Mouse (Mus musculus) liver, embryonic 15.5 days (tissue): ENCODE data around the gene Slc29a4. TPM values are rescaled to one million over a fixed set of nuclear protein-coding genes. Genes with fewer than 3 reads are reported as not detected.

Source experiments
- ATAC-seq: fragments of 200-750 bp; cut with Nextera tagmentation; 2 replicates; pipeline ENCODE4 v1.8.0; 2017; ENCODE audit warnings: moderate number of reproducible peaks, mild to moderate bottlenecking, moderate library complexity; ENCODE audit not compliant: insufficient read depth
- H3K27ac ChIP-seq: fragments of 300-500 bp; sonication (generic); replicated peaks from 2 replicates; pipeline ENCODE4 v1.5.1; 2015; ENCODE audit warnings: mild to moderate bottlenecking, inconsistent platforms
- H3K27me3 ChIP-seq: fragments of 300-500 bp; sonication (generic); 2 replicates; pipeline ENCODE4 v1.6.1; 2015; ENCODE audit warnings: mild to moderate bottlenecking, inconsistent platforms
- H3K36me3 ChIP-seq: fragments of 300-500 bp; sonication (generic); replicated peaks from 2 replicates; pipeline ENCODE4 v1.6.1; 2015; ENCODE audit warnings: moderate library complexity, mild to moderate bottlenecking, inconsistent platforms
- H3K4me1 ChIP-seq: fragments of 300-500 bp; sonication (generic); replicated peaks from 2 replicates; pipeline ENCODE4 v1.6.1; 2015; ENCODE audit warnings: inconsistent platforms
- H3K4me2 ChIP-seq: fragments of 300-500 bp; sonication (generic); 2 replicates; pipeline ENCODE4 v1.6.1; 2015; ENCODE audit warnings: moderate library complexity, mild to moderate bottlenecking, inconsistent platforms
- H3K4me3 ChIP-seq: fragments of 300-500 bp; sonication (generic); replicated peaks from 2 replicates; pipeline ENCODE4 v1.5.1; 2015; ENCODE audit warnings: mild to moderate bottlenecking, inconsistent platforms
- H3K9ac ChIP-seq: fragments of 300-500 bp; sonication (generic); 2 replicates; pipeline ENCODE4 v1.6.1; 2015; ENCODE audit warnings: moderate library complexity, mild to moderate bottlenecking, inconsistent platforms
- H3K9me3 ChIP-seq: fragments of 300-500 bp; sonication (generic); replicated peaks from 2 replicates; pipeline ENCODE4 v1.6.1; 2016; ENCODE audit warnings: inconsistent platforms
- WGBS: fragments of 180-500 bp; shearing (Covaris S2); methylation state at CpG from one replicate; pipeline ENCODE4 v1.1.7; 2015; ENCODE audit warnings: mixed read lengths; ENCODE audit not compliant: insufficient replicate concordance; 5-methylcytosine and 5-hydroxymethylcytosine counted together
- polyA plus RNA-seq: library from polyadenylated mRNA; unstranded; fragments of >200 nt; fragmentation: Nextera tagmentation; extraction: Ambion mirVana; gene quantifications from 2 replicates; pipeline ENCODE4 v1.2.1, GENCODE M21; 2015

Slc29a4 gene
- polyA plus RNA-seq, 1 experiment from 2014 or later: 0.17 TPM

DNA sequence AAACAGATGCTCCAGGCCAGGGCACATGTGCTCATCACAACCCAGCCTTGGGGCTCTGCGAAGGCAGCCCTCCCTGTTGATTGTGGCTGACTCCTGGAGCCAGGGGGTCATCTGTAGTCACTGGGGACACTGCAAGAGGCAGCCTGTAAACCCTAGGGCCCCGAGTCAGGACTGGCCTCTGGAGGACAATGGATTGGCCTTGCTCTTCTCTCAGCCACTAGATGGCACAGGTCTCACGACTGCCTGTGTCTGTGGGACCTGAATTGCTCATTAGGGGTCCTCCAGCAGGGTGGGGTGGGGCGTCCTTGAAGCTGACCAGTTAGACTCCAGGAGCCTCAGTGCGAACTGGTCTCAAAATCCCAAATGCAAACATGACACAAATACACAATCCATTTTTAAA is 19.2 kb upstream of the Slc29a4 start:
- no peak overlapping the region for H3K4me3 ChIP-seq
- H3K4me1 ChIP-seq: peaks cover 8% of the 10 kb centered on the region
- H3K9ac ChIP-seq: no peak overlapping the region
- ATAC-seq: no peak
- no peaks in the 10 kb centered on the region for H3K9me3 ChIP-seq
- peaks cover 35% of the 10 kb centered on the region for H3K36me3 ChIP-seq
- H3K27me3 ChIP-seq: no peaks in the 10 kb centered on the region
- WGBS: 23% methylated on average over 5 of the region's 5 CpGs
- H3K4me2 ChIP-seq: no peak overlapping the region
- no peak overlapping the region for H3K27ac ChIP-seq

DNA sequence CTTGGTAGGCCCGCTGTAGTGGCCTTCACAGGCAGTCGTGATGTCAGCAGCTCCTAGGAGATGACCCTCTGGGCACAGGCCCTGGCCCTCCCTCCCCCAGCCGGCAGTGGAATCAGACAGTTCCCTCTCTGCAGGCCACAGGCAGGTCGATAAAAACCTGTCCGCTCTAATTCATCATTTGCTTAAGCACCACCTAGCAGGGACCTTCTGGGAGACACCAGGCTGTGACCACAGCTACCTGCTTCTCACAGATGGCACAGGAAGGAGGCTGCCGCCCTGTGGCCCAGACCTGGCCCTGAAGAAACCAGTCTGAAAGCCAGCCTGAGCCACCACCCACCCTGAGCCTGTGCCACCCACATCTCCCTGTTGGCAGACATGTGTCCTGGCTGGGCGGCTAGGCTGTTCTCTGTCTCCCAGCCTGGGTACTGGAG is 14.2 kb upstream of the Slc29a4 start:
- Histone ChIP-seq H3K4me3 (no peak overlapping the region), H3K27ac (no peak overlapping the region), H3K9me3 (no peaks in the 10 kb centered on the region), H3K4me2 (no peak overlapping the region), H3K36me3 (no peaks in the 10 kb centered on the region), H3K27me3 (no peaks in the 10 kb centered on the region), H3K9ac (no peak overlapping the region), H3K4me1 (peaks cover 21% of the 10 kb centered on the region)
- ATAC-seq: no peak
- WGBS: 48% methylated on average over 7 of the region's 7 CpGs

DNA sequence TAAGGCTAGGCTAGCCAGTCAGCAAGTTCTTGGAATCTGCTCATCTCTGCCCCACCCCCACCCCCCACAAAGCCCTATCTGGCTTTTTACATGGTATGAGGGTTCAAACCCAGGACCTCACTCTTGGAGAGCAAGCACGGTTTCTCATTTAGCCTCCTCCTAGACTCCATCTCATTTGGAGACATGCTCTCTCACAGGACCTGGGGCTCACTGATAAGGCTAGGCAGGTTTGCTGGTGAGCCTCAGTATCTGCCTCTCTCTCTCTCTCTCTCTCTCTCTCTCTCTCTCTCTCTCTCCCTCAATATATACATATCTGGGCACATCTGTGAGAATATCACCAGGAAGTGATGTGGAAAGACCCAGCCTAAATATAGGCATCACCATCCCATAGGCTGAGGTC is 13.2 kb upstream of the Slc29a4 start:
- 14% methylated on average over 1 of the region's 1 CpGs for WGBS
- peak; percentile 61 for ATAC-seq
- no peak overlapping the region for H3K4me2 ChIP-seq
- H3K27me3 ChIP-seq: no peaks in the 10 kb centered on the region
- no peak overlapping the region for H3K9ac ChIP-seq
- H3K4me1 ChIP-seq: peaks cover 21% of the 10 kb centered on the region
- no peak overlapping the region for H3K27ac ChIP-seq
- no peak overlapping the region for H3K4me3 ChIP-seq
- H3K36me3 ChIP-seq: no peaks in the 10 kb centered on the region
- H3K9me3 ChIP-seq: no peaks in the 10 kb centered on the region

DNA sequence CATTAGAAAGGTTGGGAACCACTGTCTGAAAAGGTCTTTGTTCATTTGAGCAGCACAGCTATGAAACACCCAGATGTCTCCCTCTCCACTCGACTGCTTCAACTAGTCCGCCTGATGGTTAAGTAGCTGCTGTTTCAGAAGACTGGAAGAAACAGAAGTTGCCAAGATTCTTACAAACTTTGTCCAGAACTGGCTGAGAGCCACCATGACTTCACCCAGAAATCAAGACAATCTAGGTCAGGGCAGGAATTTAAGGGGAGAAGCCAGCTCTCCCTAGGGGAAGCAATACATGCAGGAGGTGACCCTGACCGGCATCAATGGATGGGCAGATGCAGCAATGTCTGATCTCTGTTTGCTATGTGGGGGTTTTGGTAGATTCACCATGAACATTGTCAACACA is 10.4 kb upstream of the Slc29a4 start:
- WGBS: 67% methylated on average over 3 of the region's 3 CpGs
- no peak overlapping the region for H3K4me3 ChIP-seq
- ATAC-seq: no peak

DNA sequence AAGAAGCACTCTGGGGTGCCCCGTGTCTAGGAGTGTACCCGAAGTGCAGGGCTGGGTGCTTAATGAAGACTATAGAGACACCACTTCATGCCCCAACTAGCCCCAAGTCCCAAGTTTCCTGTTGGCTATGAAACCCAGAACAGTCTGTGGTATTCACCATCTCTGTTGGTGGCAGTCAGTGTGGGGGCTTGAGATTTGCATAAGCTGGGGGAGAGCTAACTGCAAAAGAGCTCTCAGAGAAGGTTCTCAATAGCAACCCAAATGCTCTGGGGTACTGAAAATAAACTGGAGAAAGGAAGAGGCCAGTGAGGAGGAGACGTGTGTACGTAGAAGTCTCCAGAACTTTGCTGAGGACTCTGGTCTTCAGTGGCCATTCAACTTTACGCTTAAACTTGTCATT is 9.8 kb upstream of the Slc29a4 start:
- WGBS: 69% methylated on average over 5 of the region's 5 CpGs
- no peaks in the 10 kb centered on the region for H3K27me3 ChIP-seq
- peaks cover 19% of the 10 kb centered on the region for H3K4me1 ChIP-seq
- no peak overlapping the region for H3K27ac ChIP-seq
- H3K9me3 ChIP-seq: no peaks in the 10 kb centered on the region
- H3K4me2 ChIP-seq: no peak overlapping the region
- ATAC-seq: no peak
- H3K36me3 ChIP-seq: no peaks in the 10 kb centered on the region
- H3K9ac ChIP-seq: no peak overlapping the region
- no peak overlapping the region for H3K4me3 ChIP-seq

More for the DNA sequence above, 10.4 kb upstream of the Slc29a4 start:
- H3K27ac ChIP-seq: no peak overlapping the region
- no peaks in the 10 kb centered on the region for H3K36me3 ChIP-seq
- no peaks in the 10 kb centered on the region for H3K27me3 ChIP-seq
- no peaks in the 10 kb centered on the region for H3K9me3 ChIP-seq
- H3K4me1 ChIP-seq: peaks cover 21% of the 10 kb centered on the region
- no peak overlapping the region for H3K4me2 ChIP-seq
- no peak overlapping the region for H3K9ac ChIP-seq

DNA sequence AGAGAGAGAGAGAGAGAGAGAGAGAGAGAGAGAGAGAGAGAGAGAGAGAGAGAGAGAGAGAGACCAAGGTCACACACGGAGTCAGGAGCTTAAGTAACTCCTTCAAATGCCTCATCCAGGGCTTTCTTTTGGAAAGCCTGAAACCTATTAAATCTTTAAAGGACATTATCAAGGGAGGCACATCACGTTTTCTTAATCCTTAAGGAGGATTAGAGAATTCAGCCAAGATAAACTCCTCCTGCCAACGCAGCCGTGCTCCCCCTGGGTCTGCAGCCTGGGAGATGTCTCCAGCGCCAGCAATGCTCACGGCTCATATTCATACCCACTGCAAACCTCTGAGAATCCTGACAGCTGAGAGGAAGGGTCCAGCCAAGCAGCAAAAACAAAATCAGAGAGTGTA is 3.4 kb upstream of the Slc29a4 start:
- no peaks in the 10 kb centered on the region for H3K9me3 ChIP-seq
- no peak overlapping the region for H3K4me3 ChIP-seq
- H3K36me3 ChIP-seq: no peaks in the 10 kb centered on the region
- no peaks in the 10 kb centered on the region for H3K4me1 ChIP-seq
- 43% methylated on average over 6 of the region's 6 CpGs for WGBS
- H3K27ac ChIP-seq: no peak overlapping the region
- peaks cover 5% of the 10 kb centered on the region for H3K27me3 ChIP-seq
- no peak overlapping the region for H3K4me2 ChIP-seq
- ATAC-seq: no peak
- no peak overlapping the region for H3K9ac ChIP-seq

DNA sequence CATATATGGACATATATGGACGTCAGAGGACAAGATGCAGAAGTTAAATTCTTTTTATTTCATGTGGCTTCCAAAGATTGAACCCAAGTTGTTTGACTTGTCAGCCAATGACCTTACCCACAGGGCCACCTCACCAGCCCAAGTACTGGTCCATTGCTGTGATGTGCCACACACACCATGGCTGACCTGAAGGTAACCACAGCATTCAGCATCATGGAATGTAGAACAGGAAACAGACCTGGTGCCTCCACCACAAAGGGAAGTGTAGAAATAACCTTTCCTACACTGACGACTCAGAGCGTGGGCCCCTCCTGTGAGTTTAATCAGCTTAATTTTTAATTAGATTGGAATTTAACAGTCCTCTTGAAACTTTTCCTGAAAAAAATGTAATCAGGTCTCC is 2.0 kb upstream of the Slc29a4 start:
- ATAC-seq: no peak
- WGBS: 41% methylated on average over 3 of the region's 3 CpGs
- Histone ChIP-seq H3K27ac (no peak overlapping the region), H3K36me3 (no peaks in the 10 kb centered on the region), H3K4me2 (no peak overlapping the region), H3K4me3 (no peak overlapping the region), H3K9ac (no peak overlapping the region), H3K27me3 (peaks cover 14% of the 10 kb centered on the region), H3K9me3 (no peaks in the 10 kb centered on the region), H3K4me1 (no peaks in the 10 kb centered on the region)

DNA sequence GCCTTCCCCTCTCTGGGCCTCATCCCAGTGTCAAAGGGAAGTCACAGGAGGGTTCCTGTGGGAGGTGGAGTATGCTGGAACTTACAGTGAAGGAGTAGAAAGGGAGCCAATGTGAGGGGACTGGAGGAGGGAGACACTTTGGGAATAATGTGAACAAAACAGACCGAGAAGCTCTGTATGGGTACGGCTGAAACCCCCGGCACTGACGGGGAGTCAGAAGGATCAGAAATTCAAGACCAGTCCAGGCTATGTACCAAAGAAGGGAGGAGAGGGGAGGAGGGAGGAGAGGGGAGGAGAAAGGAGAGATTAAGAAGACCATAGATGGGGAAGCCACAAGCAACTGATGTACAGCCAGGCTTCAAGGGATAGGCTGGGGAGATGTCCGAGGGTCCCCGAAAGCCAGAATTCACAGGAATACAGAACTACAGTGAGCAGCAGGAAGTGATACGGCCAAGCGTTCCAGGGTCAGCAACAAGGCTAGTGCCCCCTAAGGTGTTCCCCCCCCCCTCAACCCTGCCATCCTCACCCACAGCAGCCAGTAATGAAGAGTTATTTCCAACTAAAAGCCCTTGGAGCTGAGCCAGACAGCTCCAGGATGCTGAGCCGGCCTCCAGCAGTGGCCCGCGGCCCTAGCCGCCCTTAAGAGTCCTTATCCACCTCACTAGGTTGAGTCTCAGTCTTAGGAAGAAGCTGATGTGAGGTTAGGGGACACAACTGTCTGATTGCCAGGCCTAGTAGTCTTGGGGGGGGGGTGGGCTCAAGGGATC is 842 bp downstream of the Slc29a4 start:
- Histone ChIP-seq H3K4me1 (no peaks in the 10 kb centered on the region), H3K36me3 (no peaks in the 10 kb centered on the region), H3K27ac (no peak overlapping the region), H3K9ac (no peak overlapping the region), H3K4me3 (no peak overlapping the region), H3K4me2 (no peak overlapping the region), H3K9me3 (no peaks in the 10 kb centered on the region), H3K27me3 (peaks cover 23% of the 10 kb centered on the region)
- WGBS: 72% methylated on average over 12 of the region's 12 CpGs
- ATAC-seq: no peak

DNA sequence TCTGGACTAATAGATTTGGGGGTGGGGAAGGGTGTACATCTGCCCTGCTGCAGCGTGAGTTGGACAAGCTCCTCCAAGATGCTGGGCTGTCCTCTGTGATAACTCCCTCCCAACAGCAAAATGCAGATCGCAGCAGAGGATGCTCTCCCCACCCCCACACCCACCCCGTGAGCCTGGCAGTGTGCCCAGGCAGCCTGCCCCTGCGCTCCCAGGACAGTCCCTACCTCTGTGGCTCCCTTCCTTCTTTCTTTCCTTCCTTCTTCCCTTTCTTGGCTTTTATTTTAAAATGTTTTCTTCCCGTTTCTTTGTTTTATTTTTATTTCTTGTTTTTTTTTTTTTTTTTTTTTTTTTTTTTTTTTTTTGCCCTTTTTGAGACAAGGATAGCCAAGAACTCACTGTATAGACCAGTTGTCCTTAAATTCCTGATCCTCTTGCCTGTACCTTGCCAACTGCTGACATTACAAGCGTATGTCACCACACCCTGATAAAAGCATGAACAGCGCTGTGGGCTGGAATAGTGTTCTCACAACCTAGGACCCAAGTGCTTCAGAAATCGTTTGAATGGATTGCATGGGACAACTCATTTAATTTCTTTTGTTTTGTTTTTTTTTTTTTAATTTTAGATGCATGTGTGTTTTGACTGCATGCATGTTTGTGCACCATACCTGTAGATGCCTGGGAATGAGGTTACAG is 1.6 kb downstream of the Slc29a4 start:
- ATAC-seq: no peak

DNA sequence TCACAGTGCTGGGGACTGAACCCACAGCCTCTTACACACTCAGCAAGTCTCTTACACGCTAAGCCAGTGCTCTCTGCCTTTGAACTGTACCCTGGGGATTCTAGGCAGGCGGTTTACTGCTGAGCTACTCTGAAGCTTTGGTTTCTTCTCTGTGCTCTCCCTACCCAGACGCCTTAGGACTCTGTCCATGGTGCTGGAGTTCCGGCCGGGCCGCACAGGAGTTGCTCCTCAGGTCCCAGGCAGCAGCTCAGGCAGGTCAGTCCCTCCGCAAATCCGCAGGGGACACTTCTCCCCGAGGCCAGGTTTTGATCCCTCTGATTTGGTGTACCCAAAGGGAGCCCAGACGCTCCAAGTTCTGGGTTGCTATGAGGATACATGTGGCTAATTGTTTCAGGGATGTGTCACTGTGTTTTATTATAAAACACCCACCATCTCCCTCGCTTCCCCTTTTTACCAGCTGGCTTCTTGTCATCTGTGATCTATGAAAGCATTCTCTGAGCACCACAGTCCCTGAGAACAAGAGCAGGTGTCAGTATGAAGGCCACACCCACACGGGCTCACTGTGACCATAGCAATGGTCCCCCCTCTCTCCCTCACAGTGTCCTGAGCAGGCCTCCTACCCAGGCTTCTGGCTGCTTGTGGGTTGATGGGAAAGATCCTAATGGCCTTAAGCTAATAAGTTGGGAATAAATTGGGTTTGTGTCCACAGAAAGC is 2.5 kb downstream of the Slc29a4 start:
- Histone ChIP-seq H3K4me3 (no peak overlapping the region), H3K9me3 (no peaks in the 10 kb centered on the region), H3K27ac (no peak overlapping the region), H3K9ac (no peak overlapping the region), H3K36me3 (no peaks in the 10 kb centered on the region), H3K27me3 (peaks cover 34% of the 10 kb centered on the region), H3K4me2 (no peak overlapping the region), H3K4me1 (no peaks in the 10 kb centered on the region)
- WGBS: 7% methylated on average over 12 of the region's 12 CpGs
- ATAC-seq: no peak

More for the DNA sequence above, 1.6 kb downstream of the Slc29a4 start:
- H3K27me3 ChIP-seq: peaks cover 28% of the 10 kb centered on the region
- 38% methylated on average over 8 of the region's 8 CpGs for WGBS
- no peak overlapping the region for H3K4me2 ChIP-seq
- H3K27ac ChIP-seq: no peak overlapping the region
- no peak overlapping the region for H3K4me3 ChIP-seq
- H3K9me3 ChIP-seq: no peaks in the 10 kb centered on the region
- no peaks in the 10 kb centered on the region for H3K4me1 ChIP-seq
- no peaks in the 10 kb centered on the region for H3K36me3 ChIP-seq
- no peak overlapping the region for H3K9ac ChIP-seq

DNA sequence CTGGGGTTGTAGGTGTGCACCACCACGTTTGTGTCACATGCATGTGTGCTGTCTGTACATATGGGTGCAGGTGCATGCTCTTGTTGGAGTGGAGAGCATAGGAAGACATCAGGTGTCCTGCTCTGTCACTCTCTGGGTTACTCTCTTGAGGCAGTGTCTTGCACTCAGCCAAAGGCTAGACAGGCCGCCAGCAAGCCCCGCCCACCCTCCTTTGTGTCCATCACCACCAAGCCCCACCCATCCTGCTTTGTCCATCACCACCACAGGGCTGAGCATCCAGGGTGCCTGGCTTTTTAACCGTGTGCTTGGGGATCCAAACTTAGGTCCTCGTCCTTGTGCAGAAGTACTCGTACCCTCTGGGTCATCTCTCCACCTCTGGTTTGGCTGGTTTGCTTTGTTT is 3.9 kb downstream of the Slc29a4 start:
- H3K4me1 ChIP-seq: peaks cover 2% of the 10 kb centered on the region
- WGBS: 29% methylated on average over 6 of the region's 6 CpGs
- peaks cover 48% of the 10 kb centered on the region for H3K27me3 ChIP-seq
- no peaks in the 10 kb centered on the region for H3K9me3 ChIP-seq
- no peak overlapping the region for H3K27ac ChIP-seq
- no peak overlapping the region for H3K4me3 ChIP-seq
- no peak overlapping the region for H3K4me2 ChIP-seq
- no peak overlapping the region for H3K9ac ChIP-seq
- H3K36me3 ChIP-seq: no peaks in the 10 kb centered on the region
- no peak for ATAC-seq
